Mouse (Mus musculus): Measurements from ENCODE around the gene Utp20. TPM values are rescaled to one million over a fixed set of nuclear protein-coding genes. Genes with fewer than 3 reads are reported as not detected.
"Not testable (repeated sequence)": the region's sequence is repeated elsewhere in the genome, so short reads cannot be mapped to it uniquely, and the experiment has no call there.

Gene Utp20
- total RNA-seq (2021) = 10 to 100 TPM; 14.5 to 17.4 TPM

DNA sequence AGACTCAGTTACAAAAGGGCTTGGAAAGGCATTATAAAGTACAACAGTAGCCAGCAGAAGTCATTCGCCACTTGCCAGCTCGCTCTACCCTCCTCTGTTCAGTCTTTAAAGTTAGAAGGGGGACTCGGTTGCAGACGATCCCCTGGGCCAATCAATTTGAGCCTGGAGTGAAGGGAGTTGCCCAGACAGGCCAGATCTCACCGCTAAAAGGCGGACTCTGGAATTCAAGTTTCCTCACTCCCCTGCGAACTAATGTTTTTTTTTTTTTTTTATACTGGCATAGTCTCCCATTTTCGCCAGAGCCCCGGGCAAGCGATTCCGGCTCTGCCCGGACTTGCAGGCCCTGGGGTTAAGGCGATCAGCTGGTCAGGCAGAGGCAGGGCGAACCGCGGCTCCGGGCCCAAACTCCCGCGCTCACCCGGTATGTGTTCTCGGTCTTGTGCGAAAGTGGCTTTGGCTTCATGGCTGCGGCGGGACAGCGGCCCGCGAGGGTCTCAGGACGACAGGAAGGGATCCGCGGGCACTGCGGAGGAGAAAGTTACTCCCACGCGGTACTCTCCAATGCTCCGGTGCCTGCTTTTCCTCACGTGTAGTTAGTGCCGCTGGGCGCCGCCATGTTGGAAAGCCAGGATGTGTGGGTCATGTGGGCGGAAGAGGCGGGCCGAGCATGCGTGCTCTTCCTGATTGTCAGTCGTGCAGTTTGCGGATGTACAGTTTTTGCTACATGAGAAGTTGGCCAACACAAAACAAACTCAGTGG, at the start of gene Utp20:
Utp20 (minus strand) TSS at position 617 of the 759 bp plus-strand sequence.
- DNase-seq = peak; percentile 84 to 89
- intact Hi-C loops (cut with DNase I) = loop anchor here (5.0 to 10.0 kb wide), 2 partner anchors 94 to 322 kb away; partner anchors contain the start of genes Arl1 and Chpt1

GRCm38 (mm10) chr10:88874870-88875269, 48.3 kb upstream of the Utp20 start:
- intact Hi-C loops (cut with DNase I) = no loop called here
- no peak for DNase-seq

DNA sequence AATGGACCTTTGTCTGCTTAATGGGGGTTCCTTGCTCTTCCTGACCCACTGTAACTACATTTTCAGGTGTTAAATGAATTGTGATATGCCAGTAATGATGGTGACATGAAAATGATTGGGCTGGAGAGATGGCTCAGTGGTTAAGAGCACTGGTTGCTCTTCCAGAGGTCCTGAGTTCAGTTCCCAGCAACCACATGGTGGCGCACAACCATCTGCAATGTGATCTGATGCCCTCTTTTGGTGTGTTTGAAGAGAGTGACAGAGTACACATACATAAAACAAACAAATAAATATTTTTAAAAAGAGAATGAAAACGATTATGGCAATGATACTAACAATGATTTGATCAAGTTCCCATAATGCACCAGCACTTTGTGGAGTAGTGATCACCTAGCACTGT, 39.4 kb upstream of the Utp20 start:
- intact Hi-C loops (cut with DNase I) = no loop called here
- no peak for DNase-seq

GRCm38 (mm10) chr10:88862293-88862692, 35.7 kb upstream of the Utp20 start:
- DNase-seq = no peak
- intact Hi-C loops (cut with DNase I) = no loop called here

DNA sequence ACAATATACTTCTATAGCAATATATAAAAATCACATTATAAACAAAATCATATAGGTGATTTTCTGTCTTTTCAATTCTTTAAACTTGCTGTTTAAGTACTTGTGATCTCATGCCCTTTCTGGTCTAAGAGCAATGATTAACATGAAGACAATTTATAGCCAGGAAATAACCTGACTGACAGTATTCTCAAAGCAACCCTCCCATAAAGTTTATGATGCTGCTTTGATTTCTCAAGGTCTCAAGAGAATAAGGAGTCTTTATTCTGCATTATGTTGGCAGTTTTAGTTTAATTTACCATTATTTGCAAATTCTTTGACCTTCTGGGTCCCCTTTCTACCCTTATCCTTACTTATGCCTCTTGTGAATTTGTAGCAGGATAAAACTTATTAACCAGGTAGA, 34.8 kb upstream of the Utp20 start:
- intact Hi-C loops (cut with DNase I) = no loop called here
- DNase-seq = no peak

DNA sequence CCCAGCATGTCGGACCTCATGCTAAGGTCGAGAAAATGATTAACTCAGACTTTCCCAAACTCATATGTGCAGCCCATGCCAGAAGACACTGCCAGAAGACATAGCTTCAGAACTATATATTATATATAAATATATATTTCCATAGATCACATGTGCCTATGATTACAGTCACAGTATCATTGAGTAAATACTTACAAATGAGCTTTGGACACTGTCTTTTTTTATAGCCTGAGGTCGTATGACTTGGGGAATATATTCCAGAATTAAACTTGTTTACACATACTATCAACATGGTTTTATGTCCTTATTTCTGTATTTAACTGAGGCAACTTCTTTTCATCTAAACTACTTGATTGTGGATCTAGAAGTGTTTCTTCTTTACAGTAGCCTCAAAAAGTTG, 34.3 kb upstream of the Utp20 start:
- intact Hi-C loops (cut with DNase I) = no loop called here
- DNase-seq = no peak

DNA sequence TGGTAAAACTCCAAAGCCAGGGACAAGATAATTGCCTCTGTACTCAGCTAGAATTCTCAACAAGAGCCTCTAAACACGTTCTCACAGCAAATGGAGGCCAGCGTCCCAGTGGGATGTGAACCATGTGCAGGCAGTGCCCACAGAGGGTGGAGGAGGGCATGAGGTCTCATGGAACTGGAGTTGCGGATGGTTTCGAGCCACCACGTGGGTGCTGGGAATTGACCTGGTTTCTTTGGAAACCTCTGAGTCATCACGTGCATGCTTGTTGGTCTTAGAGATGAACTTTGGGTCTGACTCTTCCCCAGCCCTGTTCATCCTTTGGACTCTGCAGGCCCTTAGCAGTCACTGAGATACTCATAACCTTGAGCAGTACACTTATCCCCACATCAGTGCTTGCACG, 26.7 kb upstream of the Utp20 start:
- no peak for DNase-seq
- intact Hi-C loops (cut with DNase I) = no loop called here

DNA sequence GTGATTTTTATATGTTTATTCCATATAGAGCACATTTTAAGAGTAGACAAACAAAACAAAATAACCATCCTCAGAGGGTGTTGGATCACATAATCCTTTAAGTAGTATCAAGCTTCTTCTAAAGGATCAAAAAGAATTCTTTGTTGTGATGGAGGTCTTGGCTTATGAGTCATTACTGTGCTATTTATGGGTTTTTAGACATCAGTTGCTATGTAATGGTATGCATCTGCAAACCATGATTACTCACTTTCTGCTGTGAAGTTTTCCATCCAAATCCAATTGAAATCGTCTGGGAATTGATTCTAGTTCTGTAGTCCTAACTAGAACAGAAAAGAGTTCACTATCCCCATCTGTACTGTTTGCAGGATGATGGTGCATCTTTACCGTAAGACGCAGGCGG, 23.4 kb upstream of the Utp20 start:
- intact Hi-C loops (cut with DNase I) = no loop called here
- DNase-seq = no peak

GRCm38 (mm10) chr10:88848876-88849476, 22.4 kb upstream of the Utp20 start:
- no peak for DNase-seq
- intact Hi-C loops (cut with DNase I) = no loop called here

DNA sequence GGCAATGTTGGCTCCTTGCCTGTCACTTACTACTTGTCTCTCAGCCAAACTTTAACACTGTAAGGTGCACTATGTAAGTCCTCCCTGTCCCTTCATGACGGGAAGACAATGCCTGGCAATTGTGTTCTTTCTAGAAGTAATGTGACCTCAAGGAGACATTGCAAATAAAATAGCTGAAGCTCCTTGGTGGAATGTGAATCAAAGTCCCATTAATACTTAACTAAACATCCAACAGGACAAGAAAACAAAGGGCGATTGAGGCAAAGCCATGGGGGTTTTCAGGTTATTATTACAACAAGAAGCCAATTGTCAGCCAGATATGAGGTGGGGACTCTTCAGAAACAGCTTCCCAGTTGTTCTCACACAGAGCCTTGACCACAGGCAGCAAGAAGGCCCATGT, 7.6 kb upstream of the Utp20 start:
- intact Hi-C loops (cut with DNase I) = no loop called here
- no peak for DNase-seq

DNA sequence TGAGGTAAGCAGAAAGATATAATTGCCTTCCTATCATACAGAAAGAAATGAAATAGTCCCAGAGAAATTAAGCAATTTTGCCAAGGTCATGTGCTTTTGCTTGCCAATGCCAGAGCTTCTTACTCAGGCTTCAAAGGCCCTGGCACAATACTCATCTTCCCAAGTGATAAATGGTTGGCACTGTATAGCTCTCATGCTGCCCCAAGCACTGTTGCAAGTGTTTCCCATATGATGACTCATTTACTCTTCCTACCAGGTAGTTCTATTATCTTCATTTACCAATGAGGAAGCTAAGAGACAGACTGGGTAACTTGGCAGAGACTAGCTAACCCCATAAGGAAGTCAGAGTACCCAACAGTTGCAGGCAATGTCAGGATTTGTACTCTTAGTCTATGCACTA, 1.8 kb upstream of the Utp20 start:
- DNase-seq = no peak
- intact Hi-C loops (cut with DNase I) = loop anchor here (5.0 to 10.0 kb wide), 2 partner anchors 96 to 324 kb away; partner anchors contain the start of genes Arl1 and Chpt1

DNA sequence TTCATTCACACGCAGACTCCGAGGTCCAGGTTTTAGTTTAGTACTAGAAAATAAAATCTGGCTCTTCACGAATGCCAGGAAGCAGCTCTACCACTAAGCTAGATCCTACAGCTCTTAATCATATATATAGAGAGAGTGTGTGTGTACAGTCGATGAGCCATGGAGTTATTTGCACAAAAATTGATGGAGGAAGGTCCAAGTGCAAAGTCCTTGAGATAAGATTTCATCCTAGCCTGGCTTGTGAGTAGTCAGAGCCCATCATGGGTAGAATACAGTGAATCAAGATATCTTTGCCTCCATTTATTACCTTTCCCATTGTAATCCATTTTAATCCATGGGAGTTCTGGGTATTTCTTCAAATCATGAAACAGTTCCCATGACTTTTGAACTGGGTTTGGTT, 992 bp upstream of the Utp20 start:
- DNase-seq = no peak
- intact Hi-C loops (cut with DNase I) = loop anchor here (5.0 to 10.0 kb wide), 2 partner anchors 95 to 323 kb away; partner anchors contain the start of genes Arl1 and Chpt1

DNA sequence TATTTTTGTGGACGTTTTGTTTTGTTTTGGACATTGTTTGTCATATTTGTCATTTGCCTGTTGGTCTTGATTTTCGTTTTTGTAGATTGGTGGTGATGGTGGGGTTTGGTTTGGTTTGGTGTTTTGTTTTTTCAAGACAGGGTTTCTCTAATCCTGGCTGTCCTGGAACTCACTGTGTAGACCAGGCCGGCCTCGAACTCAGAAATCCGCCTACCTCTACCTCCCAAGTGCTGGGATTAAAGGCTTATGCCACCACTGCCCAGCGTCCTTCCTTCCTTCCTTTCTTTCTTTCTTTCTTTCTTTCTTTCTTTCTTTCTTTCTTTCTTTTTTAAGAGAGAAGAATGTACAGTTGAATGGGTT, 323 bp upstream of the Utp20 start:
- intact Hi-C loops (cut with DNase I) = loop anchor here (5.0 to 10.0 kb wide), 2 partner anchors 95 to 322 kb away; partner anchors contain the start of genes Arl1 and Chpt1
- DNase-seq = not testable (repeated sequence)

DNA sequence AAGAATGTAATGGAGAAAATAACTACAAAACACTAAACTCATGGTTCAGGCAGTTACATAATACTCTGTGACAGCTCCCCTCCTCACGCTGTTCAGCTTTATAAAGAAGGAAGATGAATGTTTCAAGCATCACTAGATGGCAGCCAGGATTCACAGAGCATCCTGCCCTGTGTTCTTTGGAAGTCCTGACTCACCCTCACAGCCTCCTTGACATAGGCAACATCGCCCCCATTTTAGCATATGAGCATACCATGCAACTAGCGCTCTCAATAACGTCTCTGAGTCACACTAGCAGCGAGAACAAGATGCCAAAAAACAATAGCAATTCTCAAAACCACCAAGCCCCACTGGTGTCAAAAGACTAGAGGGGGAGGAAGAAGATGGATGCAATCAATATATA, 9.3 kb downstream of the Utp20 start:
- no peak for DNase-seq
- intact Hi-C loops (cut with DNase I) = no loop called here

- intact Hi-C loops (cut with DNase I) = no loop called here
- DNase-seq = no peak
Measured at GRCm38 (mm10) chr10:88815256-88815655, 11.3 kb downstream of the Utp20 start.

GRCm38 (mm10) chr10:88811704-88812103, 14.9 kb downstream of the Utp20 start:
- intact Hi-C loops (cut with DNase I) = no loop called here
- no peak for DNase-seq

- intact Hi-C loops (cut with DNase I) = no loop called here
- no peak for DNase-seq
Measured at GRCm38 (mm10) chr10:88802236-88802635, 24.4 kb downstream of the Utp20 start.

DNA sequence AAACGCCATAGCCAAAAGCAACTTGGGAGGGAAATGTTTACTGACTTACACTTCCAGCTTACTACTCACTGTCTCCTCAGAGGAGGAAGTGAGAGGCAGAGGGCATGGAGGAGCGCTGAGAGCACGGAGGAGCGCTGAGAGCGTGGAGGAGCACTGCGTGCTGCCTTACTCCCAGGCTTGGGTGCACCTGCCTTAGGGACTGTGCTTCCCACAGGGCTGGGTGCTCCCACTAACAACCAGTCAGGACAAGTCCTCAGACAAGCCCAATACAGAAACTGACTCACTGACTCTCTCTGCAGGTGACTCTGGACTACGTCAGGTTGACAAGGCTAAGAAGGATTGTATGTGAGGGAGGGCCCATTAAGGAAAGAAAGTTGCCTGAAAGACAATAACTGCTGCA, 27.2 kb downstream of the Utp20 start:
- peak in 1 of 2 experiments; percentile 7 for DNase-seq
- intact Hi-C loops (cut with DNase I) = no loop called here

DNA sequence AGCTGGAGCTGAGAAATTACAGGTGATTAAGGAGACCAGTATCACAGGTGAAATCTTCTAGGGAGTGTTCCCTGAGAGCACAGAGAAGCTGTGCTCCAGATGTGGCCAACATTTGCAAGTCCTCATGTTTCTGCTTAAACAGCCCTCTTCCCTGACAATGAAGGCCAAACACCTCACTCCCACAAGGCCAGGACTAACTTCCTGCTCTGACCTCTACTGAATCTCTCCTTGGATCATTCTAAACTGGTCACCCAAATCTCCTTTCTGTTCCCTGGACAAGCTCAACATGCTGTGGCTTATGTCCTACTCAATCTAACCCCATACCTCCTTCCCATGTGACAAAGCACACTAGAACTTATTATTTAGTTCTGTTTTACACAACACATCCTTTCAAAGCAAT, 29.2 kb downstream of the Utp20 start:
- DNase-seq = no peak
- intact Hi-C loops (cut with DNase I) = no loop called here

DNA sequence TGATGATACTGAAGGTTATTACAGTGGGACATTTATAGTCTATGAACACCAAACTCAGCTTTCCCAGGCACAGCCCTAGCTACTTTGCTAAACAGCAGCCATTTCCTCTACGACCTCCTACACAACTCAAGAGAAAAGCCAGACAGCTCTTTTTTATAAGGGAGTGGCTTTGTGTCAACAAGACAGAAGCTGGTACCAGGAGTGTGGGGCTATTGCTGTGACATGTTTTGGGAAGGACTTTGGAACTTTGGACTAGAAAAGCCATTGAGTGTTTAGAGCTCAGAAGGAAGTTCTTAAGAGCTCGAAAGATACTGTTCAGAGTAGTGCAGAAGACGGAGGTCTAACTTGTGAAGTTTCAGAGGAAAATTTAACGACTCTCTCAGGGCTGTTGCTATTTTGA, 29.7 kb downstream of the Utp20 start:
- no peak for DNase-seq
- intact Hi-C loops (cut with DNase I) = no loop called here

- no peak for DNase-seq
- intact Hi-C loops (cut with DNase I) = no loop called here
Measured at GRCm38 (mm10) chr10:88795226-88795625, 31.4 kb downstream of the Utp20 start.

GRCm38 (mm10) chr10:88794606-88795005, 32.0 kb downstream of the Utp20 start:
- intact Hi-C loops (cut with DNase I) = no loop called here
- no peak for DNase-seq

Measured in heart, postnatal 10 days (tissue).